Mouse (Mus musculus): ENCODE results near the gene Pip5k1b.

Gene Pip5k1b

DNA sequence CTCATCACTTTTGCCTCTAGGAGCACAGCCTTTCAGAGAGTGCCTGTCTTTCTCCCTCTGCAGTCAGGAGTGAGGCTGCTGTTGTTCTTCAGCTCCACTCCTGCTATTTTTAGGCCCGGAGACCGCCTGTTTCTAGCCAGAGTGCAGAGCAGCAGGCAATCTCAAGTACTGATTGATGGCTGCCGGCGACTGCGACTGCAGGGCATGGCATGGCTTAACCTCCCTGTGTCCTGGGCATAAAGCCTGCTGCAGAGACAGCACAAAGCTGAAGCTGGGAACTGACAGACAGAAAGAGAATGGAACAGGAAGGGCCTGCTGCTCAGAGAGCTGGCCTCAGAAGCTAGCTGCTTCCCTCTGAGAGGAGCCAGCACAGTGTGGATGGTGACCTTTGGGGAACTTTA lies 247.4 kb downstream of the Pip5k1b start:
- no peak for DNase-seq (ENCODE audit: low read depth, low spot score)

- DNase-seq (ENCODE audit: low read depth, low spot score): no peak
Measured at GRCm38 (mm10) chr19:24307271-24308221, 248.1 kb downstream of the Pip5k1b start.

GRCm38 (mm10) chr19:24306351-24306750 lies 249.3 kb downstream of the Pip5k1b start:
- DNase-seq (ENCODE audit: low read depth, low spot score): no peak

GRCm38 (mm10) chr19:24302198-24302597 lies 253.5 kb downstream of the Pip5k1b start:
- DNase-seq (ENCODE audit: low read depth, low spot score): no peak

GRCm38 (mm10) chr19:24301768-24302148 lies 253.9 kb downstream of the Pip5k1b start:
- DNase-seq (ENCODE audit: low read depth, low spot score): no peak

GRCm38 (mm10) chr19:24300994-24301767 lies 254.5 kb downstream of the Pip5k1b start:
- DNase-seq (ENCODE audit: low read depth, low spot score): peak; percentile 58

- no peak for DNase-seq (ENCODE audit: low read depth, low spot score)
Measured at GRCm38 (mm10) chr19:24293537-24293936, 262.1 kb downstream of the Pip5k1b start.

- peak; percentile 65 for DNase-seq (ENCODE audit: low read depth, low spot score)
Measured at GRCm38 (mm10) chr19:24284187-24284586, 271.5 kb downstream of the Pip5k1b start.

GRCm38 (mm10) chr19:24281288-24281980 lies 274.2 kb downstream of the Pip5k1b start:
- no peak for DNase-seq (ENCODE audit: low read depth, low spot score)

DNA sequence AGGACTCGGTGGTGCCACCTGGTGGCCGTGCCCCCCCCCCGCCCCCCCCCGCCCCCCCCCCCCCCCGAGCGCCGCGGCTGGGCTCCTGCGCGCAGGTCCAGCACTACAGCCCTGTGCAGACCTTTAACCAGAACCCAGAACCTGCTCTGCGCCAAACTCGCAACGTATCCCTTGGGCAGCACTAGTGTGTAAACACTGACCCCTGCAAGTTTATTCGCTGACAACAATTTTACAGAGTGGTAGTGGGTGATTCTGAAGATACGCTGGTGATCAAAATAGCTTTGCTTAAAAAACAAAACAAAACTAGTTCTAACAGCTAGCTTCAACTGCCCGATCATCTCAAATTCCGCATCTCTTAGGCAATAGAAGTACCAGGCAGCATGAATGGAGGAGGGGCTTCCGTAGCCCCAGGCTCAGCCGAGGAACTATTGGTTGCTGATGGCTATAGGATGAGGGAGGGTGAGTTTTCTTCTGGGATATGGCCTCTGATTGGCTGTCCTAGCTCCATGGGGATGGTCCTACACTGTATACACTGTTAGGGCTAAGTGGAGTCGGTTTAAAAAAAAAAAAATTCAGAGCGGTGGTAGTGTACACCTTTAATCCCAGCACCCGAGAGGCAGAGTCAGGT lies 275.0 kb downstream of the Pip5k1b start, which contains the start of gene Fxn:
Gene Fxn (minus strand): TSS at position 5 of the 628 bp plus-strand sequence.
- DNase-seq (ENCODE audit: low read depth, low spot score): peak; percentile 72

DNA sequence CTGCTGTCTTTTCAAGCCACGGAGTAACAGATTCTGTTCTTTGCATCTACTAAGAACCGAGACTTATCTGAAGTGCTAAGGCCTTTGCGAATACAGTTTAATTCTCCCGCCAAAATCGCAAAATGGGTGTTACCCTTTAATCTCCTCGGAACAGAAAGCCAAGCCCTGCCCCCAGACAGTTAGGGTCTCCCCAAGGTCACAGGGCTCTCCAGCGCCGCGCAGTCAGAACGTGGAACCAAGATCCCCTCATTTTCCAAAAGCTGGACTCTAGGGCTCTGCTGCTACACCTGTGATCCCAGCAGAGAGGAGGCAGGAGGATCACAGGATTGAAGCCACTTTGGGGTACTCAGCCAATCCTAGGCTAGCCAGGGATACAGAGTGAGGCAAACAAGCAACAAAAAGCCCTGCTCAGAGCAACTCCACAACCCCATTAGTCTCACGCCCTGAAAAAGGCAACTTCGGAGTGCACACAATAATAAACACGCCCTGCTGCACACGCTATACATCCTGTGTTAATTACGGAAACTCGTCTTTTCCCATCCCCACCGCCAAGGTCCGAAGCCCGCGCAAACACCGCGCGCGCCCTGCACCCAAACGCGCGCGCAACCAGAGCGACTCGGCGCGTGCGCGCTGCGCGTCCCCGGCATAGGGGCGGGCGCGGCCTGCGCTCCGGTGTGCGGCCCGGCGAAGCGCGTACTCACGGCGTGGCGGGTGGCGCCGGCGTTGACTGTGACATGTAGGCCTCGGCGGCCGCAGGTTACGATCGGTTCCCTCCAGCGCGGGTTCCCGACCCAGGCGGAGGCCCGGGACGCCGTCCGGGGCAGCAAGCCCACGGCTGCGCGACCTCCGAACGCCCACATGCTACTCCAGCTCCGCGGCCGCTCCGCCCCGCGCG lies 275.7 kb downstream of the Pip5k1b start:
- peak; percentile 87 for DNase-seq (ENCODE audit: low read depth, low spot score)

DNA sequence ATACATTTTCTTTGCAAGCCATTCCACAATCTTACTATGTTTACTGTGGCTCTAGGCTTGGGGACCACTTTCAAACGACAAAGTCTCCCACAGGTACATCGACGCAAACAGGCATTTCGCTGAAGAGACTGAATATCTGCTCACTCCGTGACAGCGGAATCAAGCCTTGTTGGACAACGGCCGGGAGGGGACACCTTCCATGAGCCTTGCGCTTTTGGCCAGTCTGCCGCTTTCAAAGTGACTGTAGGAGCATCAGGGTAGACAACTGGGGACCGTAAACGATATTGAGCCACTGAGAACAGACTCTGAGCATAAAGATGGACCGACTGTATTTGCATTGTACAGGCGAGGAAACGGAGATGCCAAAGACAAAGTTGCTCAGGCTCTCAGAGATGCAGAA lies 276.8 kb downstream of the Pip5k1b start:
- DNase-seq (ENCODE audit: low read depth, low spot score): no peak

DNA sequence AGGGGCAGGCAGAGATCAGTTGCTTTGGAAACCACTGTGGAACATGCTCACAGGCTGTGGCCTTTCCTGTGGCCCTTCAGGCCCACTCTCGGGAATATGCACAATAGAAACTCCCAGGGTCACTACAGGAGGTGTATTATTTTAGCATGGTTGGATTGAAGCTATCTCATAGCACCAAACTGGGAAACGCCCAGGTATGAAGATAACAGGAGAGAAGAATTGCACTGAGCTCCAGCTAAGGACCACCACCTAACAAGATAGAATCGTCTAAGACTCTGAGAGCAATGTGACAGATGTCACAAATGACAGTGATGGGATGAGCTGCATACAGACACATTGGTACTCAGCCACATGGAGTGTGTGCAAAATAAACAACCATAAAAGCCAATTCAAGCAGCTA lies 281.4 kb downstream of the Pip5k1b start:
- no peak for DNase-seq (ENCODE audit: low read depth, low spot score)

GRCm38 (mm10) chr19:24271746-24272426 lies 283.8 kb downstream of the Pip5k1b start:
- peak; percentile 53 for DNase-seq (ENCODE audit: low read depth, low spot score)

GRCm38 (mm10) chr19:24271326-24271725 lies 284.3 kb downstream of the Pip5k1b start:
- DNase-seq (ENCODE audit: low read depth, low spot score): no peak

DNA sequence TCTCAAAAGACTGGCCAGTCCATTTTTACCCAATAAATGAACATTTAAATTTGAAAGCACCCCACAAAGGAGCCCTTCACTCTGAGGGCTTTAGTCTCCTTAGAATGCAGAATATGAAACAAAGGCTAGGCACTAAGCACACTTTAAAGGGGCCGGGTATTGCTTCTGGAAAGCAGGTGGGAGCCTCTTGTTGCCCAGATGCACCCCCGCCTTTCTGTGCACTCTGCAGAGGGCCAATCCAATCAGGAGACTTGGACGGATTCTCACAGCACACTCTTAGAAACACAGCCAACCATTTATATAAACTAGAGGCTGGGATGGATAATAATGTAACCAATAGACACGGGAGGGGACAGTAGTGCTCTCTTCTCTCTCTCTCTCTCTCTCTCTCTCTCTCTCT lies 287.1 kb downstream of the Pip5k1b start:
- no peak for DNase-seq (ENCODE audit: low read depth, low spot score)

- DNase-seq (ENCODE audit: low read depth, low spot score): no peak
Measured at GRCm38 (mm10) chr19:24266046-24266830, 289.4 kb downstream of the Pip5k1b start.

- DNase-seq (ENCODE audit: low read depth, low spot score): peak; percentile 65
Measured at GRCm38 (mm10) chr19:24264991-24265390, 290.7 kb downstream of the Pip5k1b start.

DNA sequence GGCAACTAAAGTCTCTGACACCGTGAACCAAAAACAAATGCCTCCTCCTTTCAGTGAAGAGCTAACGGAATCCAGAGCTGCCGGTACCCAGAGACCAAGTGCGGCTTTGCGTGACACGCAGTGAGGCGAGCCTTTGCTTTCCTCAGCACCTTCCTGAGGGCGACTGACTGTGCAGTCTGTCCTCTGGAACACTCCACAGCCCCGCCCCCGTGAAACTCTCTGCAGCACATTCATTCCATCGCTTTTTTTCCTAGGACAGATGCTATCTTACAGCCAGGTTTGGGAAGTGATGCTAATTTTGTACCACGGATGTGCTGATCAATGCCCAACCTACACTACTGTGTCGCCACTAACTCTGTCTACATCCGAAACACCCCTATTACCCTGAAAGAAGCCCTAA lies 292.9 kb downstream of the Pip5k1b start:
- no peak for DNase-seq (ENCODE audit: low read depth, low spot score)
